Mouse (Mus musculus): ENCODE results near the gene Ephb6. TPM values are rescaled to one million over a fixed set of nuclear protein-coding genes. Genes with fewer than 3 reads are reported as not detected.
"Not testable (repeated sequence)": the region's sequence is repeated elsewhere in the genome, so short reads cannot be mapped to it uniquely, and the experiment has no call there.

Ephb6 gene
- 3.1 and 5.6 TPM in 2 replicates for polyA plus RNA-seq (2011; ENCODE audit: insufficient read length, low read depth, missing spikeins)

- TF ChIP-seq CTCF (IDR thresholded peaks at IDR 0.05; ENCODE audit: borderline replicate concordance, insufficient read depth, low read length) (no peak), POLR2A (IDR thresholded peaks at IDR 0.05; ENCODE audit: low read depth, low read length) (peak; percentile 76)
- Histone ChIP-seq H3K4me3 (ENCODE audit: insufficient read depth, low read length) (peak within 1 kb of the TSS; percentile 59), H3K4me1 (ENCODE audit: control insufficient read depth, insufficient read depth, low read length) (no peaks in the 10 kb centered on the region; the same call in 1 of the 2 replicates), H3K27ac (ENCODE audit: insufficient read depth, low read length) (peak within 1 kb of the TSS; percentile 13; the same call in 1 of the 2 replicates)
Measured at GRCm38 (mm10) chr6:41605061-41605793, at the start of gene Ephb6. Ephb6 (plus strand) TSS chr6:41605482.

- H3K4me1 ChIP-seq (ENCODE audit: control insufficient read depth, insufficient read depth, low read length), result peaks cover 19% of the 10 kb centered on the region
- TF ChIP-seq CTCF (IDR thresholded peaks at IDR 0.05; ENCODE audit: borderline replicate concordance, insufficient read depth, low read length) (no peak), POLR2A (IDR thresholded peaks at IDR 0.05; ENCODE audit: low read depth, low read length) (no peak)
- no peak overlapping the region for H3K4me3 ChIP-seq (ENCODE audit: insufficient read depth, low read length)
- H3K27ac ChIP-seq (ENCODE audit: insufficient read depth, low read length), result no peak overlapping the region
Measured at GRCm38 (mm10) chr6:41556389-41556788, 48.9 kb upstream of the Ephb6 start.

GRCm38 (mm10) chr6:41557468-41557867 lies 47.8 kb upstream of the Ephb6 start:
- H3K27ac ChIP-seq (ENCODE audit: insufficient read depth, low read length), result no peak overlapping the region
- H3K4me3 ChIP-seq (ENCODE audit: insufficient read depth, low read length), result no peak overlapping the region
- TF ChIP-seq POLR2A (IDR thresholded peaks at IDR 0.05; ENCODE audit: low read depth, low read length) (no peak), CTCF (IDR thresholded peaks at IDR 0.05; ENCODE audit: borderline replicate concordance, insufficient read depth, low read length) (no peak)
- H3K4me1 ChIP-seq (ENCODE audit: control insufficient read depth, insufficient read depth, low read length), result peaks cover 19% of the 10 kb centered on the region

GRCm38 (mm10) chr6:41558271-41558670 lies 47.0 kb upstream of the Ephb6 start:
- peak overlapping the region; percentile 58; the same call in 1 of the 2 replicates for H3K27ac ChIP-seq (ENCODE audit: insufficient read depth, low read length)
- TF ChIP-seq POLR2A (IDR thresholded peaks at IDR 0.05; ENCODE audit: low read depth, low read length), result no peak
- TF ChIP-seq CTCF (IDR thresholded peaks at IDR 0.05; ENCODE audit: borderline replicate concordance, insufficient read depth, low read length), result no peak
- H3K4me1 ChIP-seq (ENCODE audit: control insufficient read depth, insufficient read depth, low read length), result peaks cover 19% of the 10 kb centered on the region
- no peak overlapping the region for H3K4me3 ChIP-seq (ENCODE audit: insufficient read depth, low read length)

- TF ChIP-seq POLR2A (IDR thresholded peaks at IDR 0.05; ENCODE audit: low read depth, low read length) (no peak), CTCF (IDR thresholded peaks at IDR 0.05; ENCODE audit: borderline replicate concordance, insufficient read depth, low read length) (no peak)
- Histone ChIP-seq H3K27ac (ENCODE audit: insufficient read depth, low read length) (no peak overlapping the region), H3K4me1 (ENCODE audit: control insufficient read depth, insufficient read depth, low read length) (peaks cover 19% of the 10 kb centered on the region), H3K4me3 (ENCODE audit: insufficient read depth, low read length) (no peak overlapping the region)
Measured at GRCm38 (mm10) chr6:41559331-41559730, 46.0 kb upstream of the Ephb6 start.

GRCm38 (mm10) chr6:41560273-41560672 lies 45.0 kb upstream of the Ephb6 start:
- Histone ChIP-seq H3K4me1 (ENCODE audit: control insufficient read depth, insufficient read depth, low read length) (peaks cover 14% of the 10 kb centered on the region), H3K27ac (ENCODE audit: insufficient read depth, low read length) (no peak overlapping the region), H3K4me3 (ENCODE audit: insufficient read depth, low read length) (no peak overlapping the region)
- TF ChIP-seq CTCF (IDR thresholded peaks at IDR 0.05; ENCODE audit: borderline replicate concordance, insufficient read depth, low read length) (no peak), POLR2A (IDR thresholded peaks at IDR 0.05; ENCODE audit: low read depth, low read length) (no peak)

- TF ChIP-seq POLR2A (IDR thresholded peaks at IDR 0.05; ENCODE audit: low read depth, low read length), result no peak
- no peak for TF ChIP-seq CTCF (IDR thresholded peaks at IDR 0.05; ENCODE audit: borderline replicate concordance, insufficient read depth, low read length)
- peak overlapping the region; percentile 11; the same call in 1 of the 2 replicates for H3K4me3 ChIP-seq (ENCODE audit: insufficient read depth, low read length)
Measured at GRCm38 (mm10) chr6:41562598-41562997, 42.7 kb upstream of the Ephb6 start.

GRCm38 (mm10) chr6:41563104-41563951 lies 42.0 kb upstream of the Ephb6 start:
- H3K27ac ChIP-seq (ENCODE audit: insufficient read depth, low read length); H3K4me3 ChIP-seq (ENCODE audit: insufficient read depth, low read length); H3K4me1 ChIP-seq (ENCODE audit: control insufficient read depth, insufficient read depth, low read length): not testable (repeated sequence)

More at GRCm38 (mm10) chr6:41562598-41562997, 42.7 kb upstream of the Ephb6 start:
- Histone ChIP-seq H3K27ac (ENCODE audit: insufficient read depth, low read length) (no peak overlapping the region), H3K4me1 (ENCODE audit: control insufficient read depth, insufficient read depth, low read length) (peaks cover 12% of the 10 kb centered on the region)

- Histone ChIP-seq H3K4me1 (ENCODE audit: control insufficient read depth, insufficient read depth, low read length) (0 out of 2 replicates have a peak, but pooled peaks cover 4% of the 10 kb centered on the region), H3K27ac (ENCODE audit: insufficient read depth, low read length) (no peak overlapping the region), H3K4me3 (ENCODE audit: insufficient read depth, low read length) (no peak overlapping the region)
- no peak for TF ChIP-seq POLR2A (IDR thresholded peaks at IDR 0.05; ENCODE audit: low read depth, low read length)
- no peak for TF ChIP-seq CTCF (IDR thresholded peaks at IDR 0.05; ENCODE audit: borderline replicate concordance, insufficient read depth, low read length)
Measured at GRCm38 (mm10) chr6:41565261-41565660, 40.0 kb upstream of the Ephb6 start.

- H3K4me1 ChIP-seq (ENCODE audit: control insufficient read depth, insufficient read depth, low read length), result 0 out of 2 replicates have a peak, but pooled peaks cover 4% of the 10 kb centered on the region
- H3K4me3 ChIP-seq (ENCODE audit: insufficient read depth, low read length), result no peak overlapping the region
- no peak for TF ChIP-seq POLR2A (IDR thresholded peaks at IDR 0.05; ENCODE audit: low read depth, low read length)
- no peak for TF ChIP-seq CTCF (IDR thresholded peaks at IDR 0.05; ENCODE audit: borderline replicate concordance, insufficient read depth, low read length)
- no peak overlapping the region for H3K27ac ChIP-seq (ENCODE audit: insufficient read depth, low read length)
Measured at GRCm38 (mm10) chr6:41566965-41567364, 38.3 kb upstream of the Ephb6 start.

Measured in embryonic fibroblast, embryonic 13.5 days (primary cell).